Mouse (Mus musculus) embryonic facial prominence, embryonic 11.5 days (tissue): ENCODE measurements around the gene Wbp1. TPM values are rescaled to one million over a fixed set of nuclear protein-coding genes. Genes with fewer than 3 reads are reported as not detected.

ENCODE experiments used
- ATAC-seq: fragments of 200-750 bp; cut with Nextera tagmentation; replicated peaks from 2 replicates; pipeline ENCODE4 v1.8.0; 2017; ENCODE audit warnings: low read depth; ENCODE audit not compliant: insufficient number of reproducible peaks, low FRiP score, low TSS enrichment
- DNase-seq: peaks from one replicate; pipeline ENCODE4 v3.0.0-alpha.2; 2015; ENCODE audit warnings: low spot score
- H3K27ac ChIP-seq: fragments of 300-500 bp; sonication (generic); replicated peaks from 2 replicates; pipeline ENCODE4 v1.5.1; 2014; ENCODE audit warnings: mild to moderate bottlenecking, low read depth, low read length, control low read depth
- H3K27me3 ChIP-seq: fragments of 300-500 bp; sonication (generic); 2 replicates; pipeline ENCODE4 v1.6.1; 2014; ENCODE audit warnings: mild to moderate bottlenecking, low read length, moderate library complexity, mixed read lengths; ENCODE audit not compliant: control insufficient read depth, insufficient read depth
- H3K36me3 ChIP-seq: fragments of 300-500 bp; sonication (generic); replicated peaks from 2 replicates; pipeline ENCODE4 v1.6.1; 2014; ENCODE audit warnings: low read depth, mild to moderate bottlenecking, low read length, moderate library complexity, mixed read lengths; ENCODE audit not compliant: control insufficient read depth, insufficient read depth
- H3K4me1 ChIP-seq: fragments of 300-500 bp; sonication (generic); 2 replicates; pipeline ENCODE4 v1.6.1; 2014; ENCODE audit warnings: low read length, mixed read lengths; ENCODE audit not compliant: control insufficient read depth, insufficient read depth
- H3K4me2 ChIP-seq: fragments of 300-500 bp; sonication (generic); 2 replicates; pipeline ENCODE4 v1.6.1; 2014; ENCODE audit warnings: low read depth, mild to moderate bottlenecking, control low read depth, low read length, moderate library complexity
- H3K4me3 ChIP-seq: fragments of 300-500 bp; sonication (generic); 2 replicates; pipeline ENCODE4 v1.5.1; 2014; ENCODE audit warnings: low read depth, low read length, control low read depth
- H3K9ac ChIP-seq: fragments of 300-500 bp; sonication (generic); replicated peaks from 2 replicates; pipeline ENCODE4 v1.6.1; 2014; ENCODE audit warnings: mild to moderate bottlenecking, control low read depth, low read length
- H3K9me3 ChIP-seq: fragments of 300-500 bp; sonication (generic); replicated peaks from 2 replicates; pipeline ENCODE4 v1.6.1; 2016; ENCODE audit warnings: mild to moderate bottlenecking, low read length, inconsistent platforms, mixed read lengths; ENCODE audit not compliant: control insufficient read depth
- WGBS: fragments of 180-500 bp; shearing (Covaris S2); extraction: QIAGEN DNeasy Blood & Tissue Kit; methylation state at CpG from one replicate; pipeline ENCODE4 v1.1.7; 2014; 5-methylcytosine and 5-hydroxymethylcytosine counted together
- polyA plus RNA-seq: library from polyadenylated mRNA; unstranded; fragments of >200 nt; fragmentation: Nextera tagmentation; extraction: Ambion mirVana; gene quantifications from 2 replicates; pipeline ENCODE4 v1.2.1, GENCODE M21; 2014

The Wbp1 gene
- polyA plus RNA-seq, 1 experiment from 2014 or later, result 146 TPM

DNA sequence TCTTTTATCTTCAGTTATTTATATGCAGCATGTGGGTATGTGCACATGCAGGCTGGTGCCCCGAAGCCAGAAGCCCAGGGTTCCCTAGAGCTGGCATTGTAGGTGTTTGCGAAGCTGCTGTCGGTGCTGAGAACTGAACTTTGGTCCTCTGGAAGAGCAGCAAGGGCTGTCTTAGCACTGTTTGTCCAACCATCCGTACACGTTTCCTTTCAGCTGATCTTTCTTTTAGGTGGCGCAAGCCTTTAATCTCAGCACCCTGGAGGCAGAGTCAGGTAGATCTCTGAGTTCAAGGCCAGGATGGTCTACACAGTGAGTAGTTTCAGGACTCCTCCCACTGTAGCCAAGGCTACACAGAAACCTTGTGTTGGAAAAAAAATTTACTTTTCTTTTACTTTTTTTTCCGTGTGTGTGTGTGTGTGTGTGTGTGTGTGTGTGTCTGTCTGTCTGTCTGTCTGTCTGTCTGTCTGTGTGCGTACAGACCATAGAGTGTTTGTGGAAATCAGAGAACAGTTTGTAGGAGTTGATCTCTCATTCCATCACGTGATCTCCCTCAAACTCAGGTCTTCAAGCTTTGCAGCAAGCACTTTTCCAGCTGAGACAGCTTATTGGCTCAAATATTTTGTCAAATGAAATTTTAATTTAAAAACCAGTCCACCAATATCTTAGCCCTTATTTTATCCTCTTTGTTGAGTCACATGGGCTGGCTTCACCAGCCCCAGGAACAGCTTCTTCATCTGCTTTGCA, 11.0 kb upstream of the Wbp1 start:
- Histone ChIP-seq H3K4me3 (no peak overlapping the region), H3K4me1 (no peaks in the 10 kb centered on the region; the same call in none of the 2 replicates), H3K9me3 (no peaks in the 10 kb centered on the region), H3K36me3 (no peaks in the 10 kb centered on the region), H3K27ac (no peak overlapping the region), H3K27me3 (no peaks in the 10 kb centered on the region), H3K4me2 (no peak overlapping the region), H3K9ac (no peak overlapping the region)
- ATAC-seq, result no peak
- no peak for DNase-seq
- 88% methylated on average over 9 of the region's 9 CpGs for WGBS

- no peaks in the 10 kb centered on the region for H3K36me3 ChIP-seq
- H3K4me3 ChIP-seq, result no peak overlapping the region
- DNase-seq, result no peak
- no peak for ATAC-seq
- H3K9me3 ChIP-seq, result no peaks in the 10 kb centered on the region
- H3K27ac ChIP-seq, result no peak overlapping the region
- no peak overlapping the region for H3K9ac ChIP-seq
- WGBS, result 78% methylated on average over 6 of the region's 6 CpGs
- H3K27me3 ChIP-seq, result no peaks in the 10 kb centered on the region
- H3K4me2 ChIP-seq, result no peak overlapping the region
- H3K4me1 ChIP-seq, result no peaks in the 10 kb centered on the region; the same call in none of the 2 replicates
Measured at GRCm38 (mm10) chr6:83131469-83132034, 10.2 kb upstream of the Wbp1 start.

GRCm38 (mm10) chr6:83127419-83127818, 6.1 kb upstream of the Wbp1 start:
- no peaks in the 10 kb centered on the region for H3K27me3 ChIP-seq
- no peak overlapping the region for H3K9ac ChIP-seq
- H3K36me3 ChIP-seq, result no peaks in the 10 kb centered on the region
- DNase-seq (no peak), ATAC-seq (no peak)
- H3K9me3 ChIP-seq, result no peaks in the 10 kb centered on the region
- WGBS, result 96% methylated on average over 5 of the region's 5 CpGs
- no peak overlapping the region for H3K4me2 ChIP-seq
- H3K4me3 ChIP-seq, result no peak overlapping the region
- H3K4me1 ChIP-seq, result peaks cover 3% of the 10 kb centered on the region
- H3K27ac ChIP-seq, result no peak overlapping the region

- no peaks in the 10 kb centered on the region for H3K9me3 ChIP-seq
- peaks cover 3% of the 10 kb centered on the region for H3K4me1 ChIP-seq
- 15% methylated on average over 5 of the region's 5 CpGs for WGBS
- no peaks in the 10 kb centered on the region for H3K27me3 ChIP-seq
- ATAC-seq (no peak), DNase-seq (no peak)
- peak within 1 kb of the TSS; percentile 74 for H3K4me3 ChIP-seq
- no peaks in the 10 kb centered on the region for H3K36me3 ChIP-seq
- H3K4me2 ChIP-seq, result peak within 1 kb of the TSS; percentile 82
- no peak within 1 kb of the TSS for H3K27ac ChIP-seq
- H3K9ac ChIP-seq, result peak within 1 kb of the TSS; percentile 76
Measured at GRCm38 (mm10) chr6:83125331-83125730, 4.0 kb upstream of the Wbp1 start, which contains the start of gene Ino80b. Gene Ino80b, minus strand, starts transcription at chr6:83125431.

- Histone ChIP-seq H3K36me3 (no peaks in the 10 kb centered on the region), H3K4me3 (peak overlapping the region; percentile 74), H3K4me2 (peak overlapping the region; percentile 82), H3K4me1 (peaks cover 5% of the 10 kb centered on the region), H3K27me3 (no peaks in the 10 kb centered on the region), H3K27ac (no peak overlapping the region), H3K9ac (peak overlapping the region; percentile 76), H3K9me3 (no peaks in the 10 kb centered on the region)
- DNase-seq (peak; percentile 98), ATAC-seq (no peak)
- WGBS, result under 1% methylated on average over 30 of the region's 30 CpGs
Measured at GRCm38 (mm10) chr6:83124851-83125312, 3.5 kb upstream of the Wbp1 start.

- no peak for DNase-seq
- Histone ChIP-seq H3K4me1 (peaks cover 8% of the 10 kb centered on the region), H3K4me3 (no peak overlapping the region; the same call in 1 of the 2 replicates), H3K9ac (peak overlapping the region; percentile 98), H3K27me3 (no peaks in the 10 kb centered on the region), H3K4me2 (peak overlapping the region; percentile 97), H3K36me3 (no peaks in the 10 kb centered on the region; the same call in 1 of the 2 replicates), H3K27ac (no peak overlapping the region), H3K9me3 (no peaks in the 10 kb centered on the region)
- 78% methylated on average over 5 of the region's 5 CpGs for WGBS
- ATAC-seq, result no peak
Measured at GRCm38 (mm10) chr6:83122961-83123360, 1.6 kb upstream of the Wbp1 start.

DNA sequence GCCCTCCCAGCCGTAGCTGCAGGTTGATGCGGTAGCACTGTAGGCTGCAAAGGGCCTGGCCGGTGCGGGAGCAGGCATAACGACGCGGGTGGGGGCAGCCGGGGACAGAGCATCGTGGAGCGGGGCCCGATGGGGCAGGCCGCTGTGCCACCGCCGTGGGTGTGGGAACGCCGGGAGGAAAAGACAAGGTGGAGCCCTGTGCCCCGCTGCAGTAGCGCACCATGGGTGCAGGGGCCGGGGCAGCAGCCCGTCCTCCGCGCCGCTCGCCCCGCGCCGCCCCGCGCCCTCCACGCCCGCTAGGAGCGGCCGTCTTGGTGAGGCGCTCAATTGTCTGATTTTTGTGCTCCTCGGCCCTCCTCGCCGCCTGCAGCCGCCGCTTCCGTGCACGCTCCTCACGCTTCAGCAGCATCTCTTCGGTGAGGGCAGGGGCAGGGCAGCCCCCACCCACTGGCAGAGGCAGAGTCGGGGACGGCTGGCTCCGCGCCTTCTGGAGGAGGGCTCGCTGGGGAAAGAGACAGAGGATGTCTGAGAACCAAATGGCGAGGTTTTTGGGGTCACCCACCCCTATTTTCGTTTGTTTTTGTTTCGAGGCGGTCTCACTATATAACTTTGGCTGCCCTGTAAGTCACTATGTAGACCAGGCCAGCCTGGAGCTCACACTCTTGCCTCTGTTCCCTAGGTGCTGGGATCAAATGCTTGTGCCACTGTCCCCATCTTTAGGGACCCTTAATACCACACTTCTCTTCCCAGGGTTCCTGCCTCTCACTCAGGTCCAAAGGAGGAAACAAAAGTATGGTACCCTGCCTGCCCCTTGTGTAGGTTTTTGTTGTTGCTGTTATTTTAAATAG, 728 bp upstream of the Wbp1 start:
- no peaks in the 10 kb centered on the region; the same call in 1 of the 2 replicates for H3K36me3 ChIP-seq
- H3K27ac ChIP-seq, result peak overlapping the region; percentile 99
- no peaks in the 10 kb centered on the region for H3K27me3 ChIP-seq
- peaks cover 8% of the 10 kb centered on the region for H3K4me1 ChIP-seq
- peak overlapping the region; percentile 97 for H3K4me2 ChIP-seq
- H3K4me3 ChIP-seq, result peak overlapping the region; percentile 54
- DNase-seq, result peak; percentile 40
- peak overlapping the region; percentile 98 for H3K9ac ChIP-seq
- 1% methylated on average over 35 of the region's 52 CpGs for WGBS
- H3K9me3 ChIP-seq, result no peaks in the 10 kb centered on the region
- ATAC-seq, result peak; percentile 2
